14 mouse cellular contexts compared by ENCODE assay signal in the genomic region with DNA sequence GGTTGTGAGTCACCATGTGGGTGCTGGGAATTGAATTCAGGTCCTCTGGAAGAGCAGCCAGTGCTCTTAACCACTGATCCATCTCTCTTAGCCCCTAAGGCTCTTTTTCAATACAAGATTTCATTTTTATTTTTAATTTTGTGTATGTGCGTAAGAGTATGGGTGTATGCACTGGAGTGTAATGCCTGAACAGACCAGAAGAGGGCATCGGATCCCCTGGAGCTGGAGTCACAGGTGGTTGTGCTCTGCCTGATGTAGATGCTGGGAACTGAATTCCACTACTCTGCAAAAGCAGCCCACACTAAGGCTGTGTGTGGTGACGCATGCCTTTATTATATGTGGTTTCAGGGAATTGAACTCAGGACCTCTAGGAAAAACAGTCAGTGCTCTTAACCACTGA.
"Had no signal": no experiment of that assay in that cellular context is flagged by ENCODE, and none has a peak within 500 bp of the region (broad histone marks: within the 10 kb centered on the region; RNA-seq: fewer than 3 reads in every experiment).

No protein-coding gene starts in this region.

- H3K36me3 ChIP-seq: kidney, embryonic 15.5 days; limb, embryonic 12.5 days; limb, embryonic 15.5 days; liver, embryonic 12.5 days had no signal

- H3K4me2 ChIP-seq: kidney, embryonic 15.5 days; limb, embryonic 12.5 days; limb, embryonic 15.5 days; liver, embryonic 12.5 days had no signal

- H3K9ac ChIP-seq: kidney, embryonic 15.5 days; limb, embryonic 12.5 days; limb, embryonic 15.5 days; liver, embryonic 12.5 days had no signal

- H3K4me3 ChIP-seq: kidney, embryonic 15.5 days; limb, embryonic 12.5 days; limb, embryonic 15.5 days; liver, embryonic 12.5 days had no signal

- H3K27me3 ChIP-seq: kidney, embryonic 15.5 days; limb, embryonic 12.5 days; limb, embryonic 15.5 days; liver, embryonic 12.5 days had no signal

- H3K4me1 ChIP-seq: kidney, embryonic 15.5 days; limb, embryonic 15.5 days; liver, embryonic 12.5 days had no signal

- DNase-seq: kidney, adult 8-10 months; kidney, postnatal 10 days; left cerebral cortex, postnatal 4 days; lung, adult 2 months; lung, postnatal 14 days; midbrain, embryonic 14.5 days; thymus, adult 18-20 months; thymus, postnatal 36 days had no signal

- H3K9me3 ChIP-seq: kidney, embryonic 15.5 days; limb, embryonic 15.5 days; liver, embryonic 12.5 days had no signal

- ATAC-seq: liver, embryonic 12.5 days had no signal

- H3K27ac ChIP-seq: kidney, embryonic 15.5 days; limb, embryonic 12.5 days; limb, embryonic 15.5 days; liver, embryonic 12.5 days; macrophage; stomach, postnatal 0 days had no signal
